Mouse (Mus musculus) intestine, embryonic 15.5 days (tissue): ENCODE results near the gene Ppp1r2. TPM values are rescaled to one million over a fixed set of nuclear protein-coding genes. Genes with fewer than 3 reads are reported as not detected.

Experiments
- ATAC-seq: fragments of 200-750 bp; cut with Nextera tagmentation; 2 replicates; pipeline ENCODE4 v1.8.0; 2017; ENCODE audit warnings: moderate TSS enrichment, moderate library complexity
- H3K27ac ChIP-seq: fragments of 300-500 bp; sonication (generic); 2 replicates; pipeline ENCODE4 v1.5.1; 2015; ENCODE audit warnings: mild to moderate bottlenecking, inconsistent platforms
- H3K27me3 ChIP-seq: fragments of 300-500 bp; sonication (generic); replicated peaks from 2 replicates; pipeline ENCODE4 v1.6.1; 2015; ENCODE audit warnings: inconsistent platforms
- H3K36me3 ChIP-seq: fragments of 300-500 bp; sonication (generic); 2 replicates; pipeline ENCODE4 v1.6.1; 2015; ENCODE audit warnings: inconsistent platforms
- H3K4me1 ChIP-seq: fragments of 300-500 bp; sonication (generic); replicated peaks from 2 replicates; pipeline ENCODE4 v1.6.1; 2015; ENCODE audit warnings: inconsistent platforms
- H3K4me2 ChIP-seq: fragments of 300-500 bp; sonication (generic); replicated peaks from 2 replicates; pipeline ENCODE4 v1.6.1; 2015; ENCODE audit warnings: mild to moderate bottlenecking, inconsistent platforms
- H3K4me3 ChIP-seq: fragments of 300-500 bp; sonication (generic); replicated peaks from 2 replicates; pipeline ENCODE4 v1.5.1; 2015; ENCODE audit warnings: inconsistent platforms
- H3K9ac ChIP-seq: fragments of 300-500 bp; sonication (generic); 2 replicates; pipeline ENCODE4 v1.6.1; 2015; ENCODE audit warnings: inconsistent platforms
- H3K9me3 ChIP-seq: fragments of 300-500 bp; sonication (generic); 2 replicates; pipeline ENCODE4 v1.6.1; 2016; ENCODE audit warnings: inconsistent platforms
- WGBS: fragments of 180-500 bp; shearing (Covaris S2); methylation state at CpG from one replicate; pipeline ENCODE4 v1.1.7; 2015; 5-methylcytosine and 5-hydroxymethylcytosine counted together
- polyA plus RNA-seq: library from polyadenylated mRNA; unstranded; fragments of >200 nt; fragmentation: Nextera tagmentation; extraction: Ambion mirVana; gene quantifications from 2 replicates; pipeline ENCODE4 v1.2.1, GENCODE M21; 2015

Gene Ppp1r2
- polyA plus RNA-seq, 1 experiment from 2014 or later, result 84.6 TPM

DNA sequence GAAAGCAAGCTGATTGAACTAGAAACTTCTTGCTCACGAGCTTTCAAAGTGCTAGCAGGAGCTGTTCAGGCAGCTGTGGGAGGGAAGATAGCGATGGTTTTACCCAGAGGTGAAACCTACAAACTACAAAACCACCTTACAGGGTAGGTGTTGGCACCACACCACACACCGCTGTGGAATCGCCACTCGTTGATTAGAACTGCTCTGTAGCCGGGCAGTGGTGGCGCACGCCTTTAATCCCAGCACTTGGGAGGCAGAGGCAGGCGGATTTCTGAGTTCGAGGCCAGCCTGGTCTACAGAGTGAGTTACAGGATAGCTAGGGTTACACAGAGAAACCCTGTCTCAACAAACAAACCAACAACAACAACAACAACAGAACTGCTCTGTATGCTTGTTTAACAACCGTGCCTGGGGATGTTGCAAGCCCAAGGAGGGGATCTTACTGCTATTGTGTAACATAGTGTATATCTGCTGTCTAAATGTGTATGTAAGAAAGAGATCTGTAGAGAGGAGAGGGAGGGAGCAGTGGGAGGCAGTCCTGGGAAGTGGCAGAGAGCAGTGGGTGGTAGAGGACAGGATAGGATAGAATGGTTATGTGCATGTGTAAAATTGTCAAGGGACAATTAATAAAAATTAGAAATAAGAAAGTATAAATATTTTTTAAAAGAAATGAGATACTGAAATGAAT lies 11.9 kb upstream of the Ppp1r2 start:
- 86% methylated on average over 11 of the region's 11 CpGs for WGBS
- Histone ChIP-seq H3K27me3 (no peaks in the 10 kb centered on the region), H3K36me3 (no peaks in the 10 kb centered on the region), H3K9me3 (no peaks in the 10 kb centered on the region), H3K9ac (no peak overlapping the region), H3K4me1 (peaks cover 9% of the 10 kb centered on the region; the same call in 1 of the 2 replicates), H3K4me2 (no peak overlapping the region), H3K27ac (no peak overlapping the region), H3K4me3 (no peak overlapping the region)
- ATAC-seq, result no peak

DNA sequence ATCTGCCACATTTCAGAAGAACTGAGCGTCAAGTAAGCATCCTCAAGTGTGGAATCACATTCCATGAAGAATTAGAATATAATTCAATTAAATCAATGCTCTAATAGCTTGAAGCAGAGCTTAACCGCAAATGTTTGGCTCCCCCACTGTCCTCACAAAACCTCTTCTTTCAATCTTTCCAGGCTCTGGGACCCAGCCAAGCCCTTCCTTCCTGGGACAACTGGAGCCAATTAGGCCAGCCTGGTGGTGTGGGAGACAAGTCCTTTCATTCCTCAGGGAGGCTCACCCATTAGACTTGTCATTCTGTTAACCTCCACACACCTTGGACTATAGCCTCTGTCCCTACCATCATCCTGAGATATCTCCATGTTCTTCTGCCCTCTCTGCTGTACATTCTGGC lies 6.9 kb upstream of the Ppp1r2 start:
- no peak for ATAC-seq
- Histone ChIP-seq H3K9me3 (no peaks in the 10 kb centered on the region), H3K36me3 (no peaks in the 10 kb centered on the region), H3K9ac (no peak overlapping the region), H3K27me3 (no peaks in the 10 kb centered on the region), H3K4me1 (0 out of 2 replicates have a peak, but pooled peaks cover 6% of the 10 kb centered on the region), H3K27ac (no peak overlapping the region), H3K4me3 (no peak overlapping the region), H3K4me2 (no peak overlapping the region)
- 70% methylated on average over 2 of the region's 2 CpGs for WGBS

DNA sequence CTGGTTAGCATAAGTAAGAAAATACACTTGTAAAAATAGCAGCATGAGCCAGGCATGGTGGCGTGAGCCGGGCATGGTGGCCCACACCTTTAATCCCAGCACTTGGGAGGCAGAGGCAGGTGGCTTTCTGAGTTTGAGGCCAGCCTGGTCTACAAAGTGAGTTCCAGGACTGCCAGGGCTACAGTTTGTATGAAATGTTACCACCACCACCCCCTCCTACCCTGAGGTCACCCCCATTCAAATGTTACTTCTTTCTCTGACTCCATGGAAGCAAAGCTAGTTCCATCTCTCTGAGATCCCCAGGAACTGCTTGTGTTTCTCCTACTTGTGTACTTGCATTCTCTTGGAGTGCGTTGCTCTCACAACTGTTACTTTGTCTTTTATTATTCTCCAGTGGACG lies 5.1 kb upstream of the Ppp1r2 start:
- ATAC-seq, result no peak
- Histone ChIP-seq H3K4me1 (peaks cover 6% of the 10 kb centered on the region; the same call in 1 of the 2 replicates), H3K27me3 (no peaks in the 10 kb centered on the region), H3K4me3 (no peak overlapping the region), H3K27ac (no peak overlapping the region), H3K4me2 (no peak overlapping the region), H3K9me3 (no peaks in the 10 kb centered on the region), H3K36me3 (no peaks in the 10 kb centered on the region), H3K9ac (no peak overlapping the region)
- WGBS, result 79% methylated on average over 4 of the region's 4 CpGs

DNA sequence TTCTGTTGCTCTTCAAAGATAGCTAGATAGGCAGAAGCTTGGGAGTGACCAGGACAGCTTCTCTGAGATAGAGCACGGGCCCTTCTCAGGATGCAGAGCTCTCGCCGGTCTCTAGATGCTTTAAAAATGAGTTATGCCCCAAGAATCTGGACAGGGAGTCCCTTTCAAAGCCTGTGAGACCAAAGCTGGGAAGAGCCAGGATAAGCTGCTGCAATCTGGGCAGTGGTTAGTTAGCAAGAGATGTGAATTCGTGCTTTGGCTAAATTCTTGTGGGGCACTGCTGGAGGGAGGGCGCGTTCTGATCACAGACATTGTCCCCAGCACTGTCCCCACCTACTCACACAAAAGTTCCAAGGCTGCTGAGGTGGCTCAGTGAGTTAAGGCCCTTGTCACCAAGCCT lies 3.5 kb upstream of the Ppp1r2 start:
- Histone ChIP-seq H3K9ac (no peak overlapping the region), H3K4me1 (peaks cover 7% of the 10 kb centered on the region), H3K27ac (no peak overlapping the region), H3K4me3 (no peak overlapping the region), H3K4me2 (no peak overlapping the region), H3K9me3 (no peaks in the 10 kb centered on the region), H3K27me3 (no peaks in the 10 kb centered on the region), H3K36me3 (no peaks in the 10 kb centered on the region)
- WGBS, result 65% methylated on average over 6 of the region's 6 CpGs
- no peak for ATAC-seq

DNA sequence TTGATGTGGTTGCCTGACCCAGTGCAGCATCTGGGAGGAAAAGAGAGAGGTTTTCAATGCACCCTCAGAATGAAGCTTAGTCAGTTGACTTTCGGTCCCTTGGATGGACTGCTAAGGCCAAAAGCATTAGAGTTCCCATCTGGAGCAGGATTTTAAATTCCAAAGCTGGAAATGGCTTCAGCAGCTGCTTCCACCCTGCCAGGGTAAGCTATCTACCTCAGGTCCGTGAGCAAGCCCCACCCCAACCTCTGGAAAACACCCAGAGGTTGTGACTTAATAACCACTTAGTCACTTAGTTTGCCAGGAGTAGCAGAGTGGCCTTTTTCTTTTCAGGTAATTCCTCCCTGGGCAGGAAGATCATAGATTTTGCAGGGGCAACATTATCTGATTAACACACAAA lies 3.0 kb upstream of the Ppp1r2 start:
- 63% methylated on average over 2 of the region's 2 CpGs for WGBS
- Histone ChIP-seq H3K9ac (no peak overlapping the region), H3K4me2 (no peak overlapping the region), H3K36me3 (no peaks in the 10 kb centered on the region), H3K4me3 (no peak overlapping the region), H3K4me1 (peaks cover 12% of the 10 kb centered on the region), H3K9me3 (no peaks in the 10 kb centered on the region), H3K27me3 (no peaks in the 10 kb centered on the region), H3K27ac (no peak overlapping the region)
- no peak for ATAC-seq

DNA sequence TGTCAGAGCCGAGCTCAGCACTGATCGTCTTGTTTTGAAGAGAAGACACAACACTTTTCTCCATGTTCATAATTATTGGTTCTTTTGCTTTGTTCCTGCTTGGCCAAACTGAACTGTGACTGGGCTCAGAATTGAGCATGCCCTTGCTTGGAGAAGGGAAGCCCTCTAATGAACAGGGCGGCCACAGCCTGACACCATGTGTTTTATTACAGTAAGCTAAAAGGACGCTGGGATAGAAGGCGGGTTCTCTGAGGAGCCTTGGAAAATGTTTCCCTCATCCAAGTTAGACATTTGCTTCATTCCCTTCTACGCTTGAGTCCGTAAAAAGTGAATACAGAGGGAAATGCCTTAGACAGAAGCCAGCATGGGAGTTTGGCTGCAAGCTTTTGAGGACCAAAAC lies 1.9 kb upstream of the Ppp1r2 start:
- no peak for ATAC-seq
- no peaks in the 10 kb centered on the region for H3K27me3 ChIP-seq
- WGBS, result 55% methylated on average over 7 of the region's 7 CpGs
- no peaks in the 10 kb centered on the region for H3K36me3 ChIP-seq
- H3K27ac ChIP-seq, result peak overlapping the region; percentile 2
- peaks cover 13% of the 10 kb centered on the region for H3K4me1 ChIP-seq
- no peak overlapping the region for H3K9ac ChIP-seq
- no peak overlapping the region for H3K4me3 ChIP-seq
- H3K4me2 ChIP-seq, result no peak overlapping the region
- no peaks in the 10 kb centered on the region for H3K9me3 ChIP-seq

DNA sequence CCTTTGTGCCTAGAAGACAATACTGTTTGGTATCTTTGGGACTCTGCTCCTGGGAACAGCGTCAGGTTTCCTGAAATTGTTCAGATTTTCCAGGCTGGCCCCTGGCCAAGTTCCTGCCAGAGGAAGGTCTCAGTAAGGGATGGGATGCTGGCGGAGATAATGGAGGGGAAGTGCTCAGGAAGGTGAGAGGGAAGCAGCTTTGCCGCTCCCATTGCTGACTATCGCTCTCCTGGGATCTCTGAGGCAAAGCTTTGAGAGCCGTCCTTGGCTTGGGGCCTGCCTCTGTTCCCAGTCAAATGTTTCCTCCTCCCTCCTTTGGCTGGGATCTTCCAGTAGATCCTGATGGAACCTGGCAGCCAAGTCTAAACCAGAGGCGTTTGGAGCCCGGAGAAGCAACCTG lies 1.5 kb upstream of the Ppp1r2 start:
- H3K36me3 ChIP-seq, result no peaks in the 10 kb centered on the region
- no peaks in the 10 kb centered on the region for H3K9me3 ChIP-seq
- H3K4me2 ChIP-seq, result no peak overlapping the region
- no peak overlapping the region for H3K4me3 ChIP-seq
- H3K27ac ChIP-seq, result peak overlapping the region; percentile 2
- WGBS, result 53% methylated on average over 7 of the region's 7 CpGs
- H3K9ac ChIP-seq, result no peak overlapping the region
- no peaks in the 10 kb centered on the region for H3K27me3 ChIP-seq
- no peak for ATAC-seq
- peaks cover 13% of the 10 kb centered on the region for H3K4me1 ChIP-seq

DNA sequence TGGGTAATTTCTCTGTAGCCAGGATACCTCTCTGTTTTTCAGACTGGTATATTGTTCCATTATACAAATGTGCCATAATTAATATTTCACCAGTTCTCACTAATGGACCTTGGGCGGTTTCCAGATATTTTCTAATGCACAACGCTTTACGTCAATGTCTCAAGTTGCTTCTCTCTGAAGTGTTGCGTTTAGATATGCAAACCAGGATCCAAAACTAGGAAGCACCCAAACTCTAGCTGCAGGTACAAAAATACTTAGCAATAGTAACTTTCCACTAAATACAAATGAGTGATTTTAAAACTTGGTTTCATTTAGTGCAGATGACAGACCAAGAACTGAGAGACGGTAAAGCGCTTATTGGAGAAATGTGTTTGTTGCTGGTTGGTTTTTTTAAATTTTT lies 993 bp downstream of the Ppp1r2 start:
- Histone ChIP-seq H3K4me3 (peak overlapping the region; percentile 86), H3K36me3 (no peaks in the 10 kb centered on the region), H3K4me2 (peak overlapping the region; percentile 57), H3K4me1 (peaks cover 13% of the 10 kb centered on the region), H3K27me3 (no peaks in the 10 kb centered on the region), H3K9me3 (no peaks in the 10 kb centered on the region), H3K9ac (peak overlapping the region; percentile 94), H3K27ac (no peak overlapping the region)
- ATAC-seq, result no peak
- WGBS, result 2% methylated on average over 6 of the region's 6 CpGs

DNA sequence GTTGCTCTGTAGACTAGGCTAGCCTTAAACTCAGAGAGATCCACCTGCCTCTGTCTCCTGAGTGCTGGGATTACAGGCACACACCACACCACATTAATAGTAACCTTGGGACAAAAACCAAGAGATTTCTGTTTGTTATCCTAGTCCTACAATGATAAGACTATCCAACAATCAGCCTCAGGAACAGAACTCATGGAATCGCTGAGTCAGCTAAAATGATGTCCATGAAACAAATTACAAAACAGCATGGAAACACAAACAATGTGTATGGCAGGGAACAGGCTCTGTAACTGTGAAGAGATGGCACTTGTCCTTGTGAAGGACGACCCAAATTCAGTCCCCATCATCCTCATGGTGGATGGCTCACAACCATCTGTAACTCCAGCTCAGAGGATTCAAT lies 8.4 kb downstream of the Ppp1r2 start:
- no peak for ATAC-seq
- WGBS, result 84% methylated on average over 2 of the region's 2 CpGs

DNA sequence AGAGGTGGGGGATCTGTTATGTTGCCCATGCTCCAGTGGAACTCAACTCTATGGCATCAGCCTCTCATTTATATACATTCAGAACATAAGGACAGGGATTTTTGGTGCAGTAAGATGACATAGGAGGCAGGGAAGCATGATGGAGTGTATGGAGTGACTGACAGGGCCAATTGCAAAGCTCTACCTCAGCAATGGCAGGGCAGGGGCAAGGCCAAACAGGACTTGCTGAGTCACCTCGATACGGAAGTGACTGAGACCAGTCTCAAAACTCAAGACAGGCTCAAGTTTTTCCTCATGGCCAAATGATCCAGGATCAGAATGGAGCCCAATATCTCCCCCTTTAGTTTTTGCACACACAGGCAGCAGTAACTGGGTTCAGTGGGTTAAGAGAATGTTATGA lies 18.9 kb downstream of the Ppp1r2 start:
- Histone ChIP-seq H3K36me3 (peaks cover 4% of the 10 kb centered on the region; the same call in 1 of the 2 replicates), H3K9me3 (no peaks in the 10 kb centered on the region), H3K4me1 (no peaks in the 10 kb centered on the region), H3K27ac (no peak overlapping the region), H3K9ac (no peak overlapping the region), H3K4me3 (no peak overlapping the region), H3K4me2 (no peak overlapping the region), H3K27me3 (no peaks in the 10 kb centered on the region)
- ATAC-seq, result no peak
- 89% methylated on average over 2 of the region's 2 CpGs for WGBS

More for the DNA sequence above, 8.4 kb downstream of the Ppp1r2 start:
- Histone ChIP-seq H3K4me2 (no peak overlapping the region), H3K9ac (no peak overlapping the region), H3K4me3 (no peak overlapping the region), H3K4me1 (no peaks in the 10 kb centered on the region), H3K36me3 (0 out of 2 replicates have a peak, but pooled peaks cover 2% of the 10 kb centered on the region), H3K9me3 (no peaks in the 10 kb centered on the region), H3K27me3 (no peaks in the 10 kb centered on the region), H3K27ac (no peak overlapping the region)

DNA sequence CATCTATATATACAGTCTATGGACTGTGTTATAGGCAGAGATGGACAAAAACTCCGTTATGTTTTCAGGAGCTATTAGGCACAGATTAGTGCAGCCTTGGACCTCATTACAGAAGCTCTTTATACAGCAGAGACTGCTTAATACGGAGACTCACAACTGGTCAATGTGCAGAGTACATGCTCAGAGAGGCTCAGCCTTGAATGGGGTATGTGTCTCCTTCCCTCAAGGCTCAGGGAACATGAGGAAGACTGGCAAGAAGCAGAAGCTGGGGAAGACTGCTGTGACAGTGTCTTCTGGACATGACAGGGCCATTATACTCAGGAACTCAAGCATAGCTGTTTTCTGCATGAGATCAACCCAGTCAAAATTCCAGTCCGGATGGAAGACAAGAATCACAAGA lies 19.4 kb downstream of the Ppp1r2 start:
- ATAC-seq, result no peak
- H3K27ac ChIP-seq, result no peak overlapping the region
- H3K4me2 ChIP-seq, result no peak overlapping the region
- no peak overlapping the region for H3K4me3 ChIP-seq
- no peaks in the 10 kb centered on the region for H3K27me3 ChIP-seq
- WGBS, result 81% methylated on average over 3 of the region's 3 CpGs
- H3K9me3 ChIP-seq, result no peaks in the 10 kb centered on the region
- peaks cover 4% of the 10 kb centered on the region; the same call in 1 of the 2 replicates for H3K36me3 ChIP-seq
- no peaks in the 10 kb centered on the region for H3K4me1 ChIP-seq
- no peak overlapping the region for H3K9ac ChIP-seq

DNA sequence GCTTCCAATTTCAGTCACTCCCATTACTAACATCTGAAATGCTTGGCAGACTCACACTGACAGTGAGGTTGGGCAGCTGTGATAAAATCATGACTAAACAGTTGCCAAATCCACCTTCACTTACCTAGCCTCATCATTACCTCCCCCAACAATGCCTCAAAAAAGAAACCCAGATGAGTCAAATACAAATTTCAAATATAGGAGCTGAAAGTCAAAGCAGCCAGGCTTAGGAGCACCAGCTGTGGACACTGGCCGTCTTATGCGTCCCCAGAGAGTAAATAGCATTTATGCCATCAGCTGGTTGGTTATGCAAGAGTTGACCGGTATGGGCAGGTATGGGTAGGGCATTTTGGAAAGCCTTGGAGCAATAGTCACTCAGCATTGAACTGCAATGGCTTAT lies 25.7 kb downstream of the Ppp1r2 start:
- H3K4me3 ChIP-seq, result no peak overlapping the region
- H3K4me2 ChIP-seq, result no peak overlapping the region
- peaks cover 4% of the 10 kb centered on the region; the same call in 1 of the 2 replicates for H3K36me3 ChIP-seq
- 91% methylated on average over 3 of the region's 3 CpGs for WGBS
- H3K4me1 ChIP-seq, result no peaks in the 10 kb centered on the region
- no peak overlapping the region for H3K9ac ChIP-seq
- no peaks in the 10 kb centered on the region for H3K27me3 ChIP-seq
- H3K9me3 ChIP-seq, result no peaks in the 10 kb centered on the region
- no peak for ATAC-seq
- no peak overlapping the region for H3K27ac ChIP-seq

DNA sequence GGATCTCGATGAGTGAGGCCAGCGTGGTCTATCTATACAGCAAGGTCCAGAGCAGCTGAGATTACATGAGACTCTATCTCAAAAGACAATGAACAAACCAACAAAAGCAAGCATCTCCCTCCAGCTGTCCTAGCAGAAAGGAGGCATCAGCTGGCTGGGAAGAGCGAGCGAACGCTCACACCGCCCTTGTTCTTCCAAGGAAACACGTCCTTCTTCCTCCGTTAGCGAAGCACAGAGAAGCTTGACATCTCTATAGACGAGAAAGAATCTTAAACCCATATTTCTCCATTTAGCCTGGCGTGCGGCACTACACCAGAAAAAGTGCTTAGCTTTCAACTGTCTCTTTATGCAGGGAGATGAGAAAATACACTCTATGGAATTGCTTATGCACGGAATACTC lies 26.4 kb downstream of the Ppp1r2 start:
- H3K4me3 ChIP-seq, result no peak overlapping the region
- H3K9ac ChIP-seq, result no peak overlapping the region
- H3K27ac ChIP-seq, result no peak overlapping the region
- H3K4me2 ChIP-seq, result no peak overlapping the region
- ATAC-seq, result no peak
- no peaks in the 10 kb centered on the region for H3K27me3 ChIP-seq
- no peaks in the 10 kb centered on the region for H3K4me1 ChIP-seq
- no peaks in the 10 kb centered on the region for H3K9me3 ChIP-seq
- WGBS, result 90% methylated on average over 13 of the region's 13 CpGs
- H3K36me3 ChIP-seq, result peaks cover 4% of the 10 kb centered on the region; the same call in 1 of the 2 replicates
